Mouse (Mus musculus): ENCODE data around the gene Kmt2d.

- TF ChIP-seq EP300 (optimal IDR thresholded peaks at IDR 0.05) (no peak), CTCF (IDR thresholded peaks at IDR 0.05; ENCODE audit: low read depth) (no peak)
Measured at GRCm38 (mm10) chr15:98849956-98850600, 20.9 kb downstream of the Kmt2d start.
